Mouse (Mus musculus): ENCODE data around the gene Ahdc1. TPM values are rescaled to one million over a fixed set of nuclear protein-coding genes. Genes with fewer than 3 reads are reported as not detected.
A peak's percentile ranks its signal among the peaks of the same experiment; 100 is the strongest.

Gene Ahdc1
- polyA plus RNA-seq, 3 experiments from 2014 or later = 1.6 to 2.4 (median 2.4) TPM

- ATAC-seq = peak; percentile 44
Observed at GRCm38 (mm10) chr4:133056069-133056890, 45.2 kb downstream of the Ahdc1 start.

- peak; percentile 49 for ATAC-seq
Observed at GRCm38 (mm10) chr4:133057389-133058122, 46.5 kb downstream of the Ahdc1 start.

GRCm38 (mm10) chr4:133058123-133058453, 47.0 kb downstream of the Ahdc1 start:
- no peak for ATAC-seq

- ATAC-seq = no peak
Observed at GRCm38 (mm10) chr4:133058513-133059480, 47.7 kb downstream of the Ahdc1 start.

GRCm38 (mm10) chr4:133060702-133061101, 49.6 kb downstream of the Ahdc1 start:
- ATAC-seq = no peak

- ATAC-seq = no peak
Observed at GRCm38 (mm10) chr4:133061798-133062197, 50.7 kb downstream of the Ahdc1 start.

- no peak for ATAC-seq
Observed at GRCm38 (mm10) chr4:133062286-133062685, 51.2 kb downstream of the Ahdc1 start.

GRCm38 (mm10) chr4:133063203-133063602, 52.1 kb downstream of the Ahdc1 start:
- no peak for ATAC-seq

- ATAC-seq = no peak
Observed at GRCm38 (mm10) chr4:133063799-133064198, 52.7 kb downstream of the Ahdc1 start.

- no peak for ATAC-seq
Observed at GRCm38 (mm10) chr4:133064791-133065190, 53.7 kb downstream of the Ahdc1 start.

- ATAC-seq = no peak
Observed at GRCm38 (mm10) chr4:133065894-133066386, 54.9 kb downstream of the Ahdc1 start.

GRCm38 (mm10) chr4:133068400-133069138, 57.5 kb downstream of the Ahdc1 start:
- ATAC-seq = no peak

GRCm38 (mm10) chr4:133070388-133070787, 59.3 kb downstream of the Ahdc1 start:
- no peak for ATAC-seq

GRCm38 (mm10) chr4:133070821-133071372, 59.8 kb downstream of the Ahdc1 start:
- ATAC-seq = no peak

- peak; percentile 61 for ATAC-seq
Observed at GRCm38 (mm10) chr4:133073192-133073591, 62.1 kb downstream of the Ahdc1 start.

GRCm38 (mm10) chr4:133074070-133074819, 63.2 kb downstream of the Ahdc1 start:
- no peak for ATAC-seq

- no peak for ATAC-seq
Observed at GRCm38 (mm10) chr4:133074894-133075572, 64.0 kb downstream of the Ahdc1 start.

- peak; percentile 88 for ATAC-seq
Observed at GRCm38 (mm10) chr4:133078947-133079346, 67.9 kb downstream of the Ahdc1 start.

GRCm38 (mm10) chr4:133079416-133080113, 68.5 kb downstream of the Ahdc1 start:
- ATAC-seq = no peak

Data from inflammation-experienced regulatory T-cells, adult 6 months (primary cell).